Mouse (Mus musculus) heart, embryonic 10.5 days (tissue): ENCODE data around the gene Ptpra. TPM values are rescaled to one million over a fixed set of nuclear protein-coding genes. Genes with fewer than 3 reads are reported as not detected.
"Not testable (repeated sequence)": the region's sequence is repeated elsewhere in the genome, so short reads cannot be mapped to it uniquely, and the experiment has no call there.

Experiments used
- DNase-seq: peaks from one replicate; pipeline ENCODE4 v3.0.0-alpha.2; 2017; ENCODE audit warnings: low spot score
- H3K27ac ChIP-seq: fragments of 300-500 bp; sonication (generic); 2 replicates; pipeline ENCODE4 v1.5.1; 2016; ENCODE audit warnings: mild to moderate bottlenecking
- H3K27me3 ChIP-seq: fragments of 300-500 bp; sonication (generic); 2 replicates; pipeline ENCODE4 v1.6.1; 2016; ENCODE audit warnings: mild to moderate bottlenecking; ENCODE audit not compliant: poor library complexity, insufficient read depth, severe bottlenecking
- H3K36me3 ChIP-seq: fragments of 300-500 bp; sonication (generic); 2 replicates; pipeline ENCODE4 v1.6.1; 2016; ENCODE audit warnings: mild to moderate bottlenecking, moderate library complexity
- H3K4me1 ChIP-seq: fragments of 300-500 bp; sonication (generic); 2 replicates; pipeline ENCODE4 v1.6.1; 2016; ENCODE audit warnings: mild to moderate bottlenecking
- H3K4me3 ChIP-seq: fragments of 300-500 bp; sonication (generic); 2 replicates; pipeline ENCODE4 v1.5.1; 2016; ENCODE audit warnings: mild to moderate bottlenecking, moderate library complexity
- H3K9me3 ChIP-seq: fragments of 300-500 bp; sonication (generic); 2 replicates; pipeline ENCODE4 v1.6.1; 2016; ENCODE audit warnings: mild to moderate bottlenecking, moderate library complexity
- WGBS: fragments of 180-500 bp; shearing (Covaris S2); methylation state at CpG from one replicate; pipeline ENCODE4 v1.1.7; 2016; 5-methylcytosine and 5-hydroxymethylcytosine counted together
- polyA plus RNA-seq: library from polyadenylated mRNA; unstranded; fragments of >200 nt; fragmentation: Nextera tagmentation; extraction: Ambion mirVana; gene quantifications from 2 replicates; pipeline ENCODE4 v1.2.1, GENCODE M21; 2016

Ptpra gene
- polyA plus RNA-seq, 1 experiment from 2014 or later, result 85.5 TPM

DNA sequence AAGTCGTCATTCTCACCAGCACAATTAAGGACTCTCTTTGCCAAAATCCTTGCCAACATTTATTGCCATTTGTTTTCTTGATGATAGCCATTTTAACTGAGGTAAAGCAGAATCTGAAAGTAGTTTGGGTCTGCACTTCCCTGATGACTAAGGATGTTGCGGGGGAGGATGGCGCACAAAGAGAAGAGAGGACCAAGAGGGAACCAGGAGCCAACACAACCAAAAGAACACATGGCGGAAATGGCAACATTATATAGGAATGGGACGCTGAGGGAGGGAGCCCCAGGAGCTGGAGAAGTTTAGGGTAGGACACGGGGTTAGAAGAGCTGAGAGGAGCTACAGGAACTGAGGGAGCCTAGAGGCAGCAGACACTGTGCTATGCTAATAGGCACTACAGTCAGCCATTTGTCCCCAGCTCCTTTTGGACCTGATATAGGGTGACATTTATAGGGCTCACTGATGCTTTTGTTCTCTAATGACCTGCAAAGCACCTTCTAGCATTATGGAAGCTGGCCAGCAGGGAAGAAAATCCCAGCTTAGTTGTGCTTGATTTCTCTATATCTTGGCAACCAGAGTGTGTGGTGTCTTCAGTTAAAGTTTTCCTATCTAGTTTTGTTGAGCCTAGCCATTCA lies 26.7 kb downstream of the Ptpra start:
- Histone ChIP-seq H3K27me3 (no peaks in the 10 kb centered on the region), H3K4me1 (no peaks in the 10 kb centered on the region), H3K4me3 (no peak overlapping the region), H3K9me3 (no peaks in the 10 kb centered on the region), H3K27ac (no peak overlapping the region), H3K36me3 (peaks cover 13% of the 10 kb centered on the region)
- no peak for DNase-seq
- WGBS, result 73% methylated on average over 6 of the region's 6 CpGs

DNA sequence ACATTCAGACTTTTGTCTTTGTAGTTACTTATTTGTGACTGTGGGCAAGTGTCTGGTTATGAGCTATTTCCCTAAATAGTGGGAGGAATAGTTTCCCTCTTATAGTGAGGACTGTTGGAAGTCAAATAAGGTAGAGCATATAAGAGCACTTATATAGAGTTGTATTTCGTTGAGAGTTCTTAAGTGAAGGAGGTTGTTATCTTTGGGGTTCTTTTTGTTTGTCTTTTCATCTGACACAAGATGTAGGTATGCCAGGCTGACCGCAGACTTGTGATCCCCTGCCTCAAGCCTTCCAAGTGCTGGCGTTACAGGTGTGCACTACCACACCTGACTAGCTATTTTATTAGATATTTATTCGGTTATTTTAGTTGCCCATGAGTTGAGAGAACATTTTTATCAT lies 32.1 kb downstream of the Ptpra start:
- Histone ChIP-seq H3K27ac (no peak overlapping the region), H3K4me1 (no peaks in the 10 kb centered on the region), H3K27me3 (no peaks in the 10 kb centered on the region), H3K9me3 (no peaks in the 10 kb centered on the region), H3K4me3 (no peak overlapping the region), H3K36me3 (peaks cover 16% of the 10 kb centered on the region)
- no peak for DNase-seq
- WGBS, result 93% methylated on average over 4 of the region's 4 CpGs

DNA sequence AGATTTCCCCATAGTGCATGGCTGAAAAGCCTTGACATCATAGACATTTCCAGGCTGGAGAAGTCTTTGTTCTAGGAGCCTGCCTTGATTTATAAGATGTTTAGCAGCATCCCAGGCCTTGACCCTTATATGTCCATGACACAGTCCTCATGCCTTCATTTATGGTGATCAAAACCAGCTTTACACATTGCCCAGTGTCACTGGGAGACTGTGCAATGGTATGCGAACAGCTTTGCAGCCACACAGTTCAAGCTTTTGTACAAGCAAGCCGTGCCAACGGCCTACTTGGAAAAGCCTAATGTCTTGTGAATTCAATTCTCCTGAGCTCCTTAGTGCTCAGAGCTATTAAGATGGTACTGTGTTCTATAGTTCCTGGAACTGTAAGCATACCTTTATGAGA lies 32.6 kb downstream of the Ptpra start:
- WGBS, result 94% methylated on average over 3 of the region's 3 CpGs
- Histone ChIP-seq H3K27ac (no peak overlapping the region), H3K36me3 (peaks cover 12% of the 10 kb centered on the region), H3K4me1 (no peaks in the 10 kb centered on the region), H3K27me3 (no peaks in the 10 kb centered on the region), H3K4me3 (no peak overlapping the region), H3K9me3 (no peaks in the 10 kb centered on the region)
- DNase-seq, result no peak

DNA sequence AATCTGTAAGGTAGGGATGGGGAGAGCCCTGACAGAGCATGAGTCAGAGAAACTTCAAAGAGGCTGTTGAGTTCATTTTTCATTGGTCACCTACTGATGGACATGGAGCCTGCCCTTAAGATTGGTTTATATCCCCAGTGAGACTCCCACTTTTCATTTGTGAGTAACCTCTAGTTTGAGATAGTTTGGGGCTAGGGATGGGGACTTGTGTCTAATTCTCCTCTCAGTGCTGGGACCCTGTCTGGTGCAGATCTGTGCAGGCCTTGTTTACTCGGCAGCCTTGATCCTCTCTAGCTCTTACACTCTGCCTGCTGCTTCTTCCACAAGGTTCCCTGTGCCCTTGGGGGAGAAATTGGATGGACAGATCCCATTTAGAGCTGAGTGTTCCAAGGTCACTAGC lies 34.1 kb downstream of the Ptpra start:
- Histone ChIP-seq H3K4me3 (no peak overlapping the region), H3K27ac (no peak overlapping the region), H3K36me3 (peaks cover 8% of the 10 kb centered on the region; the same call in 1 of the 2 replicates), H3K27me3 (no peaks in the 10 kb centered on the region), H3K4me1 (no peaks in the 10 kb centered on the region), H3K9me3 (no peaks in the 10 kb centered on the region)
- no peak for DNase-seq
- 83% methylated on average over 1 of the region's 1 CpGs for WGBS

DNA sequence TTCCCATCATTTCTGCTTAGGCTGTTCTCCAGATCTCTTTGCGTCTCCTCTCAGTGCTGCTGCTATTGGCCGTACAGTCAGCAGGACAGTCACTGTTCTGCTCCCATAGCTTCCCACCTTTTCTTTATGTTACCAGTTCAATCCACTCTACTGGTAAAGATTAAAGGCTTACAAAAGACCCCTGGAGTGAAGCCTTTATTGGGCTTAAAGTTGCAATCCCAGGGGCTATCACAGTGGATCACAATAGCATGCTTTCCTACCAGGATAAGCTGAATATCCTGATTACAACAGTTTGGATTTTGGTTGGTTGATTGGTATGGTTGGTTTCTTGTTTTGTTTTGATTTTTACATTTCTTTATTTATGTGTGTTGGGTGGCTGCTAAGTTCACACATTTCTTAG lies 37.9 kb downstream of the Ptpra start:
- H3K27me3 ChIP-seq, result no peaks in the 10 kb centered on the region
- 90% methylated on average over 2 of the region's 2 CpGs for WGBS
- H3K4me3 ChIP-seq, result no peak overlapping the region
- no peak overlapping the region for H3K27ac ChIP-seq
- no peaks in the 10 kb centered on the region for H3K9me3 ChIP-seq
- no peak for DNase-seq
- peaks cover 9% of the 10 kb centered on the region; the same call in 1 of the 2 replicates for H3K36me3 ChIP-seq
- peaks cover 7% of the 10 kb centered on the region; the same call in 1 of the 2 replicates for H3K4me1 ChIP-seq

DNA sequence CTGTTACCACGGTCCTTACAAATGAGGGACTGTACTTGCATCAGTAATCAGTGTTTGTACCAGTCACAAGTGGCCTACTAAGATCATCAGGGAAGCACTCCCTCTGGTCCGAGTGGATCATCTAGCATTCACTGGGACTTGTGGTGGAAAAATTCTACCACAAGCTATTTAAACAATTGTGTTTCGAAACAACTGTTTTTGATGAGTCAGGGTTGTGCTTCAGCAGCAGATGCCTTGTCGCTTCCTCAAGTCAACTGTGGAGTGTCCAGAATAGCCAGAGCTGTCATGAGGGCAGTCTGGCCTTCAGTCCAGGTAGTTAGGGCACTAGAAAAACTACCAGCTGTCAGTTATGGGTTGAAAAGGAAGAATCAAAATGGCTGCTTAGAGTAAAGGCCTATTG lies 38.5 kb downstream of the Ptpra start:
- WGBS, result 87% methylated on average over 4 of the region's 4 CpGs
- Histone ChIP-seq H3K4me3 (no peak overlapping the region), H3K27me3 (no peaks in the 10 kb centered on the region), H3K4me1 (peaks cover 7% of the 10 kb centered on the region; the same call in 1 of the 2 replicates), H3K27ac (no peak overlapping the region), H3K9me3 (no peaks in the 10 kb centered on the region), H3K36me3 (peaks cover 9% of the 10 kb centered on the region; the same call in 1 of the 2 replicates)
- DNase-seq, result no peak

DNA sequence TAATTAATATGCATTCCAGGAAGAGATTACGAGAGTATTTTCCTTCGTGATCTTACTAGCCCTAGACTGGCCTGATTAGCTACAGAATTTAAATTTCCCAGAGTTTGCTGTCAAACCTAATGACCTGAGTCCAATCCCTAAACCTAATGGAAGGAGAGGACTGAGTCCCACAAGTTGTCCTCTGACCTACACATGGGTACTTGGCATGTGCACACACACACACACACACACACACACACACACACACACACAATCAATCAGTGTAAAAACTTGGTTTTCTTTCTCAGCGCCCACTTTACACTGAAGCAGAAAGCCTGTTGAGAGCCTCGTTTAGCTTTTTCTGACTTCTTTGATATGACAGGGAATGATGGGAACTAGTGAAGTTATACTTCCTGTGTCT lies 41.1 kb downstream of the Ptpra start:
- Histone ChIP-seq H3K4me3 (no peak overlapping the region), H3K4me1 (peaks cover 12% of the 10 kb centered on the region), H3K9me3 (no peaks in the 10 kb centered on the region), H3K27ac (no peak overlapping the region), H3K27me3 (no peaks in the 10 kb centered on the region), H3K36me3 (peaks cover 9% of the 10 kb centered on the region; the same call in 1 of the 2 replicates)
- 75% methylated on average over 4 of the region's 4 CpGs for WGBS
- no peak for DNase-seq

DNA sequence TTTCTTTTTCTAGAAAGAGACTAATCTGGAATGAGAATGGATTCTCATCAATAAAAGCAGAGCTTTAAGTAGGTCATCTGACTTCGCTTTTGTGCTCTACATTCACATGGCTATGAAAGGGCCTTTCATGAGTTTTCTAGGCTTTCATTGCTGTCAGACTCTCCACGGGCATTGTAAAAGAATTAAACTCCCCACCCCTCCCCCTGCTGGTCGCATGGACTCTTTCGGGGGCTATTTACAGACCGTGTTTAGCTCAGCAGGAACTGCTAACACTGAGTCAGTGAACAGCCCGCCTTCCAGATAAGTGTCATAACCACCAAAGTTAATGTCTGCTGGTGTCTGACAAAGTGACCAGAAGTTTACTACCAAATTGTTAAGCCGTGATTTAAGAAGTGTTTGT lies 41.5 kb downstream of the Ptpra start:
- Histone ChIP-seq H3K36me3 (peaks cover 9% of the 10 kb centered on the region; the same call in 1 of the 2 replicates), H3K27me3 (no peaks in the 10 kb centered on the region), H3K4me3 (no peak overlapping the region), H3K27ac (no peak overlapping the region), H3K9me3 (no peaks in the 10 kb centered on the region), H3K4me1 (peaks cover 16% of the 10 kb centered on the region)
- no peak for DNase-seq
- WGBS, result 32% methylated on average over 7 of the region's 7 CpGs

DNA sequence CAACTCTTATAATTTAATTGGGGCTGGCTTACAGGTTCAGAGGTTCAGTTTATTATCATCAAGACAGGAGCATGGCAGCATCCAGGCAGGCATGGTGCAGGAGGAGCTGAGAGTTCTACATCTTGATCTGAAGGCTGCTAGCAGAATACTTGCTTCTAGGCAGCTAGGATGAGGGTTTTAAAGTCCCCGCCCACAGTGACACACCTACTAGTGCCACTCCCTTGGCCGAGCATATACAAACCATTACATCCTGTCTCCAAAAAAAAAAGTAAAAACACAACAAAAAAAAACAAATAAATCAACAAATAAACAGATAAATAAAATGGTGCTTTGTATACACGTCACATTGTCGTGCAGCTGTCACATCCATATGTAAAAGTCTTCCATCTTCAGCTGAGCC lies 45.0 kb downstream of the Ptpra start:
- not testable (repeated sequence) for DNase-seq, H3K36me3 ChIP-seq, H3K9me3 ChIP-seq, H3K4me3 ChIP-seq, H3K27me3 ChIP-seq, H3K27ac ChIP-seq
- H3K4me1 ChIP-seq, result peaks cover 28% of the 10 kb centered on the region
- WGBS, result 89% methylated on average over 4 of the region's 4 CpGs

DNA sequence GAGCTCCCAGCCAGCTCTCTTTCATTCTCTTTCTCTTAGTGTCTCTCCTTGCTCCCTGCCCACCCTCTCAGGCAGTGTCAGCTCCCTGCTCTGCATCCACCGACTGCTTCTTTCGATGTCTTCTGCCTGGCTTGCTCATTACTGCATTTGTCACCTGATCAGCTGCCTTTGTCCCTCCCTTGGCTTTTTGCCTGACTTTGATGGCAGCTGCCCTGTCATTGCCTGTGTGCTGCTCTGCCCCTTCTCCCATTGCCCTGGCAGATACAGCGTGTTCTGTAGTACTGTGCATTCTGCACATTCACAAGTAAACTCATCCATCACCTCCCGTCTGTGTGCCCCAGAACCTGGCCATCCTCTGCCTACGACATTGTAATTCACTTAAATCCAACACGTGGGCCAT lies 46.0 kb downstream of the Ptpra start:
- H3K27ac ChIP-seq, result no peak overlapping the region; the same call in 1 of the 2 replicates
- no peaks in the 10 kb centered on the region for H3K9me3 ChIP-seq
- no peak overlapping the region for H3K4me3 ChIP-seq
- DNase-seq, result no peak
- 54% methylated on average over 6 of the region's 6 CpGs for WGBS
- H3K36me3 ChIP-seq, result 0 out of 2 replicates have a peak, but pooled peaks cover 4% of the 10 kb centered on the region
- H3K27me3 ChIP-seq, result no peaks in the 10 kb centered on the region
- peaks cover 28% of the 10 kb centered on the region for H3K4me1 ChIP-seq

DNA sequence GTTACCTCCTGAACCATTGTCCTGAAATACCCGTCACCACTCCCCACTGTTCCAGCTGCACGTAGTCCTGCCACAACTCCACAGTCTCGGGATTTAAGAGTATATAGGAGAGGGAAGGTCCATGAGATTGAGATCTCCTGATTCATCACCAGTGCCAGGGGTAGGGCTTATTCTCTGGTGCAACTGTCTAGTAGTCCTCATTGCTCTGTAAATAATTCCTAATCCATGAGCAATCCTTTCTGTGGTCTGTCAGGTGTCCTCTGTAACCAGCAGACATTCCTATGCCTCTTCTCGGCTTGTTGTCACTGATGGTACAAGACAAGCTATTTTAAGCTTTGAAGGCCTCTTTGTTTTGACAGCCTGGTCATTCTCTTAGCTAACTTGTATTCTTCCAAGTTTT lies 46.9 kb downstream of the Ptpra start:
- Histone ChIP-seq H3K4me3 (no peak overlapping the region), H3K27ac (peak overlapping the region; percentile 47; the same call in 1 of the 2 replicates), H3K4me1 (peaks cover 21% of the 10 kb centered on the region), H3K9me3 (no peaks in the 10 kb centered on the region), H3K36me3 (0 out of 2 replicates have a peak, but pooled peaks cover 4% of the 10 kb centered on the region), H3K27me3 (no peaks in the 10 kb centered on the region)
- WGBS, result 28% methylated on average over 4 of the region's 4 CpGs
- DNase-seq, result no peak

DNA sequence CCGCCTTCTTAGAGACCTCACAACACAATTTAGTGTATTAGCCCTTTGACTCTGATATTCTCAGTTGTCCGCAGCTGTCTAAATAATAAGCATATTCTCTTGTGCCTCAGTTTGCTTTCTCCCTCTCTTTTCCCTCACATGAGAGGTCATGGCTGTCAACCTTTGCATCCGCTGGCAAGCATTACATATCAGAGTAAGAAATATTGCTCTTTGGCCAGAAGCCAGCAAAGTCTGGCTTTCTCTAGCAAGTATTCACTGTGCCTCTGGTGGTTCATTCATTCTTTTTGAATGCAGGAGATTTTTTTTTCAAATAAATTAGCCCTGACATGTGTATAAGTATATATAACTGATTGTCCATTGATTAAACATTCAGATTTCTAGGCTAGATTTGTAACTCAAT lies 49.5 kb downstream of the Ptpra start:
- 87% methylated on average over 3 of the region's 3 CpGs for WGBS
- H3K27me3 ChIP-seq, result no peaks in the 10 kb centered on the region
- peaks cover 21% of the 10 kb centered on the region for H3K4me1 ChIP-seq
- H3K9me3 ChIP-seq, result no peaks in the 10 kb centered on the region
- peaks cover 2% of the 10 kb centered on the region; the same call in 1 of the 2 replicates for H3K36me3 ChIP-seq
- H3K27ac ChIP-seq, result no peak overlapping the region
- no peak overlapping the region for H3K4me3 ChIP-seq
- DNase-seq, result no peak

DNA sequence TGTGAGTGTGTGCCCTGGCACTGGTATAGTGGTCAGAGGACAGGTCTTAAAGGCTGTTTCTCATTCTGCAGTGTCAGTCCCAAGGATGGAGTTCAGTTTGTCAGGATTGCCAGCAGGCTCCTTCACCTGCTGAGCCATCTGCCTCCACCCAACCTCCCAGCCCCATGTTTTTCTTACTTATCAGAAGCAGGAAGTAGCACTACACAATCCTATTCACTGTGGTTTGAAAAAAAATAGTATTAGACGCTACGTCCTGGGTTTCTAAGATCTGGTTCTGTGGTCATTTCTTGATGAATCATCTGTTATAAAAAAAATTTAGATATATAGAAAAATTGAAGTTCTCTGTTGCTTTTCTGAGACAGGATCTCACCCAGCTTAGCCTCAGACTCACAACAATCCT lies 51.5 kb downstream of the Ptpra start:
- WGBS, result 65% methylated on average over 2 of the region's 2 CpGs
- Histone ChIP-seq H3K9me3 (no peaks in the 10 kb centered on the region), H3K36me3 (peaks cover 17% of the 10 kb centered on the region)

DNA sequence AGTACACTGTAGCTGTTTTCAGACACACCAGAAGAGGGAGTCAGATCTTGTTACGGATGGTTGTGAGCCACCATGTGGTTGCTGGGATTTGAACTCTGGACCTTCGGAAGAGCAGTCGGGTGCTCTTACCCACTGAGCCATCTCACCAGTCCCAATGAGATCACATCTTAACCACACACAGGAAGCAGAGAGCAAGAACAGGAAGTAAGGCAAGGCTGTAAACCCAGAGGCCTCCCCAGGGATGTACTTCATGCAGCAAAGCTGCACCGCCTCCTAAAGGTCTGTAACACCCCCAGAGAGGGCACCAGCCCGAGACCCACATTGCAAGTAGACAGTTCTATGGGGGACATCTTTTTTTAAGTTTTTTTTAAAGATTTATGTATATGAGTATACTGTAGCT lies 61.5 kb downstream of the Ptpra start:
- WGBS, result 93% methylated on average over 5 of the region's 5 CpGs
- peaks cover 40% of the 10 kb centered on the region for H3K36me3 ChIP-seq

More for the DNA sequence above, 51.5 kb downstream of the Ptpra start:
- Histone ChIP-seq H3K4me1 (peaks cover 13% of the 10 kb centered on the region; the same call in 1 of the 2 replicates), H3K4me3 (no peak overlapping the region), H3K27ac (no peak overlapping the region), H3K27me3 (no peaks in the 10 kb centered on the region)
- DNase-seq, result no peak

More for the DNA sequence above, 61.5 kb downstream of the Ptpra start:
- H3K4me3 ChIP-seq, DNase-seq, H3K27ac ChIP-seq, H3K9me3 ChIP-seq, H3K27me3 ChIP-seq, H3K4me1 ChIP-seq: not testable (repeated sequence)
